Mouse (Mus musculus) lung, adult 18-20 months (tissue): Measurements from ENCODE around the gene Tox3.

Source experiments
- DNase-seq, 2 experiments: peaks; one replicate each; pipeline ENCODE4 v3.0.0; 2022; ENCODE audit warnings: mixed read lengths in 2 of 2

Tox3 gene

DNA sequence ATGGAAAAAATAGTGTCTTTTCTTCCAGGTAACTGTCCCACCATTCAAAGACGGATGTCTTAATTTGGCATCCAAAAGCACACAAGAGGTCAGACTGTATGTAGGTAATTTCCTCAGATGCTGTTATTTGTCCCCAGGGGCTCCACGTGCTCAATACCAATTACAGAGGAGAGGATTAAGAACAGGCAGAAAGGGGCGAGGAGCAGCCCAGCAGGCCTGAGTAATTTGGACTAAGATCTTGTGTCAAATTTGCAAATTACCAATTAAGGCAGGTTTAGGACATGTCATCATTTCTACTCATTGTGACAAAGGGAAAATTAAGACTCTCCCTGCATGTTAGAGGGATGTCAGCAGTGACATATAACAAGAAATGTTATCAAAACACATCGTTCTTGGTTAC, 106.7 kb downstream of the Tox3 start:
- DNase-seq = no peak

- no peak for DNase-seq
These were observed 115.6 kb downstream of the Tox3 start for GRCm38 (mm10) chr8:90232501-90232900.

DNA sequence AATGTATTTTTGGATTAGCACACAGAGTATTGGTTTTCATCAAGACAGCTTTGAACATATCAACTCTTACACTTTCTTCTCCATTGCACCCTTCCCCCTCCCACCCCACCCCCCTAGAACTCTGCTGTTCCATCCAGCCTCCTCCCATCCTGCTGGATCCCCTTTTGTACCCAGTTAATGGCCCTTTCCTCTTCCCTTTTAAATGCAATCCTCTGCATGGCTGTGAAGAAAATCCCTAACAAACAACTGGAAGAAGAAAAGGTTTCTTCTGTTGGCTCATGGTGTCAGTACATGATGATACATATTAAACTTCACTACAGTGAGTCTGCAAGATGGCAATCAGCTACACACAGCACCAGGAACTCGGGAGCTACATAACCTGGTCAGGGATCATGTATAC, 124.0 kb downstream of the Tox3 start:
- no peak for DNase-seq

GRCm38 (mm10) chr8:90209105-90210037, 138.8 kb downstream of the Tox3 start:
- no peak for DNase-seq
